Comparison of ENCODE assay signal across 19 mouse cellular contexts in the genomic region with DNA sequence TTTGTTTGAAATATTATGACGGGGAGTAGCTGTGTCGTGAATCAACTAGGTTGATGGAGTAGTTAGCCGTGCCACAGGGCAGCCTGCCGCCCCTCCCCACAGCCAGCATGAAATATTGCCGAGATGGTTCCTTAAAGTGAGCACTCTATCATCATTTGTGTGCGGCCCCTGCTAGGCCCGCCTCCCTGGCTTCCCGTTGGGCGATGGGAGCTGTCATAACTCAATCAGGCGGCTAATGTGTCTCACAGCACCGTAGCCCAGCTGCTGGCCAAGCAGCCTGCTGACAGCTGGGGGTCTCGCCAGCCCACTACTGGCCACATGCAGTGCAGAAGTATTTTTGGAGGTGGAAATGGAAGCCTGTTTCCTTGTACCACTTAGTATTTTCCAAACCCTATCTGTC.
DNase-seq lines count a peak whose midpoint lies in the region; ATAC-seq lines count a peak whose summit lies in the region.
"Had no signal": no experiment of that assay in that cellular context is flagged by ENCODE, and none has a peak within 500 bp of the region (broad histone marks: within the 10 kb centered on the region; RNA-seq: fewer than 3 reads in every experiment).

No protein-coding gene starts in this region.

- H3K4me1 ChIP-seq in midbrain, embryonic 13.5 days (replicated peaks): peaks cover 15% of the 10 kb centered on the region
- H3K4me1 ChIP-seq in midbrain, embryonic 10.5 days: peaks cover 17% of the 10 kb centered on the region
- H3K4me1 ChIP-seq in hindbrain, embryonic 11.5 days (replicated peaks; ENCODE audit: control insufficient read depth, insufficient read depth, low read length): no peaks in the 10 kb centered on the region
- H3K4me1 ChIP-seq in limb, embryonic 13.5 days: peaks cover 7% of the 10 kb centered on the region
- H3K4me1 ChIP-seq: embryonic facial prominence, embryonic 13.5 days; lung, embryonic 15.5 days; megakaryocyte, embryonic 14.5 days had no signal

- H3K9me3 ChIP-seq in midbrain, embryonic 13.5 days: no peaks in the 10 kb centered on the region
- no peaks in the 10 kb centered on the region for H3K9me3 ChIP-seq in midbrain, embryonic 10.5 days (replicated peaks)
- no peaks in the 10 kb centered on the region for H3K9me3 ChIP-seq in hindbrain, embryonic 11.5 days (ENCODE audit: control insufficient read depth, low read length)
- H3K9me3 ChIP-seq in limb, embryonic 13.5 days: no peaks in the 10 kb centered on the region
- H3K9me3 ChIP-seq: embryonic facial prominence, embryonic 13.5 days; lung, embryonic 15.5 days; megakaryocyte, embryonic 14.5 days had no signal

- H3K9ac ChIP-seq in midbrain, embryonic 13.5 days (replicated peaks): no peak overlapping the region
- H3K9ac ChIP-seq in hindbrain, embryonic 11.5 days (ENCODE audit: low read depth, low read length): no peak overlapping the region
- H3K9ac ChIP-seq in limb, embryonic 13.5 days: no peak overlapping the region
- H3K9ac ChIP-seq: embryonic facial prominence, embryonic 13.5 days; lung, embryonic 15.5 days had no signal

- 0 out of 2 replicates have a peak, but pooled peaks have one; percentile 43 for ATAC-seq in midbrain, embryonic 13.5 days
- peak; percentile 54 for ATAC-seq in hindbrain, embryonic 11.5 days (ENCODE audit: low FRiP score)
- peak; percentile 51; the same call in 1 of the 2 replicates for ATAC-seq in limb, embryonic 13.5 days (ENCODE audit: low FRiP score, low read depth)
- ATAC-seq: activated CD4-positive, CD25-positive, alpha-beta regulatory T cell, adult 4 months; intestine, embryonic 16.5 days had no signal

- 75% methylated on average over 12 of the region's 12 CpGs for WGBS in midbrain, embryonic 13.5 days
- WGBS in midbrain, embryonic 10.5 days: 88% methylated on average over 12 of the region's 12 CpGs
- 56% methylated on average over 12 of the region's 12 CpGs for WGBS in hindbrain, embryonic 11.5 days
- WGBS in limb, embryonic 13.5 days: 56% methylated on average over 12 of the region's 12 CpGs

- H3K4me2 ChIP-seq in midbrain, embryonic 13.5 days (replicated peaks): no peak overlapping the region
- no peak overlapping the region for H3K4me2 ChIP-seq in hindbrain, embryonic 11.5 days (replicated peaks; ENCODE audit: low read depth, low read length)
- H3K4me2 ChIP-seq in limb, embryonic 13.5 days (replicated peaks): no peak overlapping the region
- H3K4me2 ChIP-seq: embryonic facial prominence, embryonic 13.5 days; lung, embryonic 15.5 days had no signal

- H3K36me3 ChIP-seq in midbrain, embryonic 13.5 days: no peaks in the 10 kb centered on the region
- no peaks in the 10 kb centered on the region for H3K36me3 ChIP-seq in midbrain, embryonic 10.5 days
- H3K36me3 ChIP-seq in hindbrain, embryonic 11.5 days (ENCODE audit: control insufficient read depth, insufficient read depth, low read length): no peaks in the 10 kb centered on the region
- no peaks in the 10 kb centered on the region for H3K36me3 ChIP-seq in limb, embryonic 13.5 days
- H3K36me3 ChIP-seq: embryonic facial prominence, embryonic 13.5 days; lung, embryonic 15.5 days had no signal

- no peak for DNase-seq in midbrain, embryonic 10.5 days (ENCODE audit: low spot score)
- DNase-seq in hindbrain, embryonic 11.5 days (ENCODE audit: low spot score): peak; percentile 39
- DNase-seq in retina, postnatal 1 day: peak; percentile 78
- no peak for DNase-seq in natural killer cell, adult 2 months (ENCODE audit: low spot score in 2 of 2)
- no peak for DNase-seq in ovary, postnatal 10 days (ENCODE audit: low spot score)
- DNase-seq: cerebellum, adult 11-12 months; heart, adult 18-20 months; heart, postnatal 14 days; kidney, postnatal 14 days; liver; right cerebral cortex, postnatal 4 days; thymus, adult 18-20 months had no signal

- no peak overlapping the region for H3K4me3 ChIP-seq in midbrain, embryonic 13.5 days (replicated peaks)
- H3K4me3 ChIP-seq in midbrain, embryonic 10.5 days: no peak overlapping the region
- no peak overlapping the region for H3K4me3 ChIP-seq in hindbrain, embryonic 11.5 days (ENCODE audit: low read depth, low read length)
- H3K4me3 ChIP-seq in limb, embryonic 13.5 days: no peak overlapping the region
- H3K4me3 ChIP-seq: embryonic facial prominence, embryonic 13.5 days; lung, embryonic 15.5 days; megakaryocyte, embryonic 14.5 days had no signal

- no peaks in the 10 kb centered on the region for H3K27me3 ChIP-seq in midbrain, embryonic 13.5 days
- H3K27me3 ChIP-seq in midbrain, embryonic 10.5 days (ENCODE audit: low read depth, poor library complexity, severe bottlenecking): no peaks in the 10 kb centered on the region
- H3K27me3 ChIP-seq in hindbrain, embryonic 11.5 days (ENCODE audit: control insufficient read depth, insufficient read depth, low read length): no peaks in the 10 kb centered on the region
- H3K27me3 ChIP-seq in limb, embryonic 13.5 days: peaks cover 46% of the 10 kb centered on the region; the same call in 1 of the 2 replicates
- H3K27me3 ChIP-seq: embryonic facial prominence, embryonic 13.5 days; megakaryocyte, embryonic 14.5 days had no signal

- H3K27ac ChIP-seq in midbrain, embryonic 13.5 days: no peak overlapping the region
- no peak overlapping the region for H3K27ac ChIP-seq in midbrain, embryonic 10.5 days (replicated peaks)
- H3K27ac ChIP-seq in hindbrain, embryonic 11.5 days (ENCODE audit: low read depth, low read length): no peak overlapping the region
- no peak overlapping the region for H3K27ac ChIP-seq in limb, embryonic 13.5 days
- H3K27ac ChIP-seq: embryonic facial prominence, embryonic 13.5 days; lung, embryonic 15.5 days had no signal

Comparison
In these comparisons a context has a peak if more than half of its experiments do, and no peak if none do; other contexts are left out.
1. DNase-seq: peak in hindbrain, embryonic 11.5 days (single experiment) and retina, postnatal 1 day (single experiment); none in midbrain, embryonic 10.5 days (single experiment), natural killer cell, adult 2 months (0 of 2) and ovary, postnatal 10 days (single experiment).
2. Peak in every context shown above with its lines, with median percentiles within 50 percentile points of each other: ATAC-seq.